Mouse (Mus musculus): Measurements from ENCODE around the gene Myrip. TPM values are rescaled to one million over a fixed set of nuclear protein-coding genes. Genes with fewer than 3 reads are reported as not detected.
"Not testable (repeated sequence)": the region's sequence is repeated elsewhere in the genome, so short reads cannot be mapped to it uniquely, and the experiment has no call there.

Gene Myrip
- total RNA-seq, 2 experiments from 2014 or later: not detected

- no peak for ATAC-seq (replicated peaks; ENCODE audit: low FRiP score, poor library complexity, severe bottlenecking)
These were observed 66.2 kb downstream of the Myrip start for GRCm38 (mm10) chr9:120367526-120367925.

GRCm38 (mm10) chr9:120371633-120372032, 70.3 kb downstream of the Myrip start:
- ATAC-seq (replicated peaks; ENCODE audit: low FRiP score, poor library complexity, severe bottlenecking): no peak

GRCm38 (mm10) chr9:120372347-120372746, 71.0 kb downstream of the Myrip start:
- no peak for ATAC-seq (replicated peaks; ENCODE audit: low FRiP score, poor library complexity, severe bottlenecking)

- ATAC-seq (replicated peaks; ENCODE audit: low FRiP score, poor library complexity, severe bottlenecking): no peak
These were observed 76.4 kb downstream of the Myrip start for GRCm38 (mm10) chr9:120377726-120378125.

GRCm38 (mm10) chr9:120395188-120395587, 93.9 kb downstream of the Myrip start:
- no peak for ATAC-seq (replicated peaks; ENCODE audit: low FRiP score, poor library complexity, severe bottlenecking)

GRCm38 (mm10) chr9:120396579-120397185, 95.4 kb downstream of the Myrip start:
- no peak for ATAC-seq (replicated peaks; ENCODE audit: low FRiP score, poor library complexity, severe bottlenecking)

- no peak for ATAC-seq (replicated peaks; ENCODE audit: low FRiP score, poor library complexity, severe bottlenecking)
These were observed 97.0 kb downstream of the Myrip start for GRCm38 (mm10) chr9:120398289-120398688.

GRCm38 (mm10) chr9:120399537-120399936, 98.2 kb downstream of the Myrip start:
- ATAC-seq (replicated peaks; ENCODE audit: low FRiP score, poor library complexity, severe bottlenecking): not testable (repeated sequence)

GRCm38 (mm10) chr9:120402368-120402767, 101.1 kb downstream of the Myrip start:
- no peak for ATAC-seq (replicated peaks; ENCODE audit: low FRiP score, poor library complexity, severe bottlenecking)

- ATAC-seq (replicated peaks; ENCODE audit: low FRiP score, poor library complexity, severe bottlenecking): no peak
These were observed 102.3 kb downstream of the Myrip start for GRCm38 (mm10) chr9:120403661-120404060.

- ATAC-seq (replicated peaks; ENCODE audit: low FRiP score, poor library complexity, severe bottlenecking): no peak
These were observed 108.4 kb downstream of the Myrip start for GRCm38 (mm10) chr9:120409663-120410181.

GRCm38 (mm10) chr9:120410421-120410820, 109.1 kb downstream of the Myrip start:
- no peak for ATAC-seq (replicated peaks; ENCODE audit: low FRiP score, poor library complexity, severe bottlenecking)

- ATAC-seq (replicated peaks; ENCODE audit: low FRiP score, poor library complexity, severe bottlenecking): peak; percentile 81
These were observed 114.2 kb downstream of the Myrip start for GRCm38 (mm10) chr9:120415504-120415903.

- no peak for ATAC-seq (replicated peaks; ENCODE audit: low FRiP score, poor library complexity, severe bottlenecking)
These were observed 114.8 kb downstream of the Myrip start for GRCm38 (mm10) chr9:120416151-120416550.

GRCm38 (mm10) chr9:120416729-120417128, 115.4 kb downstream of the Myrip start:
- no peak for ATAC-seq (replicated peaks; ENCODE audit: low FRiP score, poor library complexity, severe bottlenecking)

- no peak for ATAC-seq (replicated peaks; ENCODE audit: low FRiP score, poor library complexity, severe bottlenecking)
These were observed 117.3 kb downstream of the Myrip start for GRCm38 (mm10) chr9:120418582-120418981.

GRCm38 (mm10) chr9:120424567-120424966, 123.3 kb downstream of the Myrip start:
- no peak for ATAC-seq (replicated peaks; ENCODE audit: low FRiP score, poor library complexity, severe bottlenecking)

- ATAC-seq (replicated peaks; ENCODE audit: low FRiP score, poor library complexity, severe bottlenecking): no peak
These were observed 124.5 kb downstream of the Myrip start for GRCm38 (mm10) chr9:120425768-120426167.

GRCm38 (mm10) chr9:120428181-120428580, 126.9 kb downstream of the Myrip start:
- no peak for ATAC-seq (replicated peaks; ENCODE audit: low FRiP score, poor library complexity, severe bottlenecking)

GRCm38 (mm10) chr9:120433747-120434146, 132.4 kb downstream of the Myrip start:
- ATAC-seq (replicated peaks; ENCODE audit: low FRiP score, poor library complexity, severe bottlenecking): peak; percentile 73

- no peak for ATAC-seq (replicated peaks; ENCODE audit: low FRiP score, poor library complexity, severe bottlenecking)
These were observed 134.5 kb downstream of the Myrip start for GRCm38 (mm10) chr9:120435841-120436240.

- ATAC-seq (replicated peaks; ENCODE audit: low FRiP score, poor library complexity, severe bottlenecking): no peak
These were observed 135.5 kb downstream of the Myrip start for GRCm38 (mm10) chr9:120436854-120437253.
